Mouse (Mus musculus) embryonic facial prominence, embryonic 12.5 days (tissue): ENCODE data around the gene Ufl1. TPM values are rescaled to one million over a fixed set of nuclear protein-coding genes. Genes with fewer than 3 reads are reported as not detected.
"Not testable (repeated sequence)": the region's sequence is repeated elsewhere in the genome, so short reads cannot be mapped to it uniquely, and the experiment has no call there.

Experiments used
- ATAC-seq: fragments of 200-750 bp; cut with Nextera tagmentation; 2 replicates; pipeline ENCODE4 v1.8.0; 2017; ENCODE audit not compliant: insufficient number of reproducible peaks, insufficient read depth, low FRiP score, low TSS enrichment
- H3K27ac ChIP-seq: fragments of 300-500 bp; sonication (generic); 2 replicates; pipeline ENCODE4 v1.5.1; 2016; ENCODE audit warnings: mild to moderate bottlenecking
- H3K27me3 ChIP-seq: fragments of 300-500 bp; sonication (generic); 2 replicates; pipeline ENCODE4 v1.6.1; 2016; ENCODE audit warnings: mild to moderate bottlenecking, moderate library complexity
- H3K36me3 ChIP-seq: fragments of 300-500 bp; sonication (generic); 2 replicates; pipeline ENCODE4 v1.6.1; 2016; ENCODE audit warnings: mild to moderate bottlenecking
- H3K4me1 ChIP-seq: fragments of 300-500 bp; sonication (generic); 2 replicates; pipeline ENCODE4 v1.6.1; 2016
- H3K4me2 ChIP-seq: fragments of 300-500 bp; sonication (generic); replicated peaks from 2 replicates; pipeline ENCODE4 v1.6.1; 2016; ENCODE audit warnings: mild to moderate bottlenecking, moderate library complexity
- H3K4me3 ChIP-seq: fragments of 300-500 bp; sonication (generic); 2 replicates; pipeline ENCODE4 v1.5.1; 2016; ENCODE audit warnings: mild to moderate bottlenecking
- H3K9ac ChIP-seq: fragments of 300-500 bp; sonication (generic); 2 replicates; pipeline ENCODE4 v1.6.1; 2016; ENCODE audit warnings: mild to moderate bottlenecking, moderate library complexity
- H3K9me3 ChIP-seq: fragments of 300-500 bp; sonication (generic); 2 replicates; pipeline ENCODE4 v1.6.1; 2016; ENCODE audit warnings: mild to moderate bottlenecking, moderate library complexity
- WGBS: fragments of 180-500 bp; shearing (Covaris S2); methylation state at CpG from one replicate; pipeline ENCODE4 v1.1.7; 2016; 5-methylcytosine and 5-hydroxymethylcytosine counted together
- polyA plus RNA-seq: library from polyadenylated mRNA; unstranded; fragments of >200 nt; fragmentation: Nextera tagmentation; extraction: Ambion mirVana; gene quantifications from 2 replicates; pipeline ENCODE4 v1.2.1, GENCODE M21; 2016

Gene Ufl1
- 35.2 and 37.8 TPM in 2 replicates for polyA plus RNA-seq

DNA sequence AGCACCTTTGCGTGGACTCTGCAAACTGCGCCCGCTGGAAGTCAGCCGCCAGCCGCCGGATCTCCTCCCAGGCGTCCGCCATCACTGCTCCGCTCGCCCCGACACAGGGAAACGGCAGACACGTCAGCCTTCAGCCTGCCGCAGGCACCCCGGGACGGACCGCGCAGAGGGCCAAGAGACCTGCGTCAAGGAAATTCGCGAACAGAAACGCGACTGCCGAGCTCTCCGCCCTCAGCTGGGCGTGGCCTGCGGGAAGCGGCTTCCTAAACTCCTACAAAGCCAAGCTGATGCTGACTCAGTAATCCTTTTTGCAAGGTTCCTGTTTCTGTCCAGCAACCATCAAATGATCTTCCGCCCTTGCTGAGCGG lies at the start of gene Ufl1:
Gene Ufl1, minus strand, starts transcription at position 151 of the 368 bp plus-strand sequence.
- Histone ChIP-seq H3K9me3 (no peaks in the 10 kb centered on the region), H3K4me1 (peaks cover 4% of the 10 kb centered on the region; the same call in 1 of the 2 replicates), H3K4me3 (peak within 1 kb of the TSS; percentile 76), H3K27me3 (no peaks in the 10 kb centered on the region), H3K9ac (peak within 1 kb of the TSS; percentile 80), H3K36me3 (peaks cover 18% of the 10 kb centered on the region), H3K27ac (peak within 1 kb of the TSS; percentile 97), H3K4me2 (peak within 1 kb of the TSS; percentile 56)
- 0% methylated on average over 30 of the region's 30 CpGs for WGBS
- peak; percentile 98 for ATAC-seq

GRCm38 (mm10) chr4:25325684-25326220 lies 44.1 kb upstream of the Ufl1 start:
- no peaks in the 10 kb centered on the region for H3K9me3 ChIP-seq
- no peak for ATAC-seq
- no peak overlapping the region for H3K4me2 ChIP-seq
- no peak overlapping the region for H3K9ac ChIP-seq
- no peak overlapping the region for H3K4me3 ChIP-seq
- 92% methylated on average over 3 of the region's 3 CpGs for WGBS
- H3K27me3 ChIP-seq: no peaks in the 10 kb centered on the region
- no peaks in the 10 kb centered on the region for H3K4me1 ChIP-seq
- H3K36me3 ChIP-seq: no peaks in the 10 kb centered on the region
- no peak overlapping the region for H3K27ac ChIP-seq

- H3K9ac ChIP-seq: no peak overlapping the region
- H3K4me3 ChIP-seq: no peak overlapping the region
- ATAC-seq: no peak
- WGBS: 65% methylated on average over 2 of the region's 2 CpGs
- H3K36me3 ChIP-seq: no peaks in the 10 kb centered on the region
- H3K4me2 ChIP-seq: no peak overlapping the region
- H3K4me1 ChIP-seq: no peaks in the 10 kb centered on the region
- no peak overlapping the region for H3K27ac ChIP-seq
- H3K27me3 ChIP-seq: no peaks in the 10 kb centered on the region
- H3K9me3 ChIP-seq: no peaks in the 10 kb centered on the region
Observed at GRCm38 (mm10) chr4:25322631-25323178, 41.1 kb upstream of the Ufl1 start.

GRCm38 (mm10) chr4:25313767-25314166 lies 32.1 kb upstream of the Ufl1 start:
- H3K4me1 ChIP-seq: no peaks in the 10 kb centered on the region
- no peaks in the 10 kb centered on the region for H3K9me3 ChIP-seq
- H3K36me3 ChIP-seq: no peaks in the 10 kb centered on the region
- H3K4me3 ChIP-seq: no peak overlapping the region
- H3K27me3 ChIP-seq: no peaks in the 10 kb centered on the region
- ATAC-seq: no peak
- H3K9ac ChIP-seq: no peak overlapping the region
- no peak overlapping the region for H3K4me2 ChIP-seq
- no peak overlapping the region for H3K27ac ChIP-seq
- 85% methylated on average over 3 of the region's 3 CpGs for WGBS

DNA sequence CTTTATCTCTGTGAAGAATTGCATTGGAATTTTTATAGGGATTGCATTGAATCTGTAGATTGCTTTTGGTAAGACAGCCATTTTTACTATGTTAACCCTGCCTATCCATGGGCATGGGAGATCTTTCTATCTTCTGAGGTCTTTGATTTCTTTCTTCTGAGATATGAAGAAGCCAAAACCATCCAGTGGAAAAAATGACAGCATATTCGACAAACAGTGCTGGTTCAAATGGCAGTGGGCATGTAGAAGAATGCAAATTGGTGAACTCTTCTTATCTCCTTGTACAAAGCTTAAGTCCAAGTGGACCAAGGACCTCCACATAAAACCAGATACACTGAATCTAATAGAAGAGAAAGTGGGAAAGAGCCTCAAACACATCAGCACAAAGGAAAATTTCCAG lies 3.4 kb upstream of the Ufl1 start:
- H3K27me3 ChIP-seq, H3K4me1 ChIP-seq, H3K27ac ChIP-seq, H3K9ac ChIP-seq, H3K4me3 ChIP-seq, H3K4me2 ChIP-seq, H3K36me3 ChIP-seq, H3K9me3 ChIP-seq, ATAC-seq: not testable (repeated sequence)
- 76% methylated on average over 1 of the region's 1 CpGs for WGBS

GRCm38 (mm10) chr4:25280938-25281670 lies 517 bp downstream of the Ufl1 start:
- Histone ChIP-seq H3K9ac (peak overlapping the region; percentile 80), H3K4me3 (peak overlapping the region; percentile 76), H3K9me3 (no peaks in the 10 kb centered on the region), H3K4me2 (peak overlapping the region; percentile 56), H3K27me3 (no peaks in the 10 kb centered on the region), H3K36me3 (peaks cover 19% of the 10 kb centered on the region), H3K27ac (peak overlapping the region; percentile 97), H3K4me1 (peaks cover 4% of the 10 kb centered on the region; the same call in 1 of the 2 replicates)
- under 1% methylated on average over 32 of the region's 32 CpGs for WGBS
- peak; percentile 87 for ATAC-seq

GRCm38 (mm10) chr4:25272861-25273627 lies 8.6 kb downstream of the Ufl1 start:
- no peaks in the 10 kb centered on the region for H3K9me3 ChIP-seq
- no peak overlapping the region for H3K9ac ChIP-seq
- no peaks in the 10 kb centered on the region for H3K4me1 ChIP-seq
- H3K27me3 ChIP-seq: no peaks in the 10 kb centered on the region
- H3K27ac ChIP-seq: no peak overlapping the region
- no peak overlapping the region for H3K4me2 ChIP-seq
- 91% methylated on average over 7 of the region's 7 CpGs for WGBS
- no peak overlapping the region for H3K4me3 ChIP-seq
- peaks cover 63% of the 10 kb centered on the region for H3K36me3 ChIP-seq
- ATAC-seq: no peak

- Histone ChIP-seq H3K27me3 (no peaks in the 10 kb centered on the region), H3K9me3 (no peaks in the 10 kb centered on the region), H3K9ac (no peak overlapping the region), H3K4me1 (no peaks in the 10 kb centered on the region), H3K36me3 (peaks cover 63% of the 10 kb centered on the region), H3K4me3 (no peak overlapping the region), H3K27ac (no peak overlapping the region), H3K4me2 (no peak overlapping the region)
- no peak for ATAC-seq
- 89% methylated on average over 1 of the region's 1 CpGs for WGBS
Observed at GRCm38 (mm10) chr4:25271926-25272325, 9.7 kb downstream of the Ufl1 start.

DNA sequence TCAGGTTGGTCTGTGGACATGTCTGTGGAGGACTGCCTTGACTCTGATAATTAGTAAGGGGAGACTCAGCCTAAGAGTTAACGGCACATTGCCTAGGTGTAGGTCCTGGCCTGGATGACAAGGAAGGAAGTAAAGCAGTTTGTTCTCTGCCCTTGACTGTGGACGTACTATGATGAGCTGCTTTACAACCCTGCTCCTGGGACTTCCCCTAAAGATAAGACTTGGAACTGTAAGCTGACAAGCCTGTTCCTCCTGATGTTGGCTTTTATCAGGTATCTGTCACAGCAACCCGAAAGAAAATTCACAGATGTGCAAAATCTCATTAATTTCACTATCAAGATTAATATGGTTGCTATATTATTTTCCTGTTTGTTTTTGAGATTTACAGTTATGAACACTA lies 14.5 kb downstream of the Ufl1 start:
- no peak overlapping the region for H3K27ac ChIP-seq
- peaks cover 67% of the 10 kb centered on the region for H3K36me3 ChIP-seq
- H3K9me3 ChIP-seq: no peaks in the 10 kb centered on the region
- ATAC-seq: no peak
- 90% methylated on average over 3 of the region's 3 CpGs for WGBS
- H3K4me1 ChIP-seq: no peaks in the 10 kb centered on the region
- no peak overlapping the region for H3K4me3 ChIP-seq
- no peaks in the 10 kb centered on the region for H3K27me3 ChIP-seq
- no peak overlapping the region for H3K9ac ChIP-seq
- H3K4me2 ChIP-seq: no peak overlapping the region

GRCm38 (mm10) chr4:25257822-25258398 lies 23.7 kb downstream of the Ufl1 start:
- WGBS: 91% methylated on average over 7 of the region's 7 CpGs
- Histone ChIP-seq H3K4me1 (no peaks in the 10 kb centered on the region), H3K4me2 (no peak overlapping the region), H3K9me3 (no peaks in the 10 kb centered on the region), H3K36me3 (peaks cover 21% of the 10 kb centered on the region), H3K27me3 (no peaks in the 10 kb centered on the region), H3K27ac (no peak overlapping the region), H3K9ac (no peak overlapping the region), H3K4me3 (no peak overlapping the region)
- ATAC-seq: no peak

GRCm38 (mm10) chr4:25242776-25243175 lies 38.8 kb downstream of the Ufl1 start, which contains the start of gene Fhl5:
Gene Fhl5, minus strand, starts transcription at chr4:25242876.
- H3K4me3 ChIP-seq: no peak within 1 kb of the TSS
- no peak for ATAC-seq
- no peaks in the 10 kb centered on the region for H3K36me3 ChIP-seq
- no peaks in the 10 kb centered on the region for H3K9me3 ChIP-seq
- H3K4me2 ChIP-seq: no peak within 1 kb of the TSS
- no peaks in the 10 kb centered on the region for H3K27me3 ChIP-seq
- no peak within 1 kb of the TSS for H3K27ac ChIP-seq
- no peaks in the 10 kb centered on the region for H3K4me1 ChIP-seq
- WGBS: 84% methylated on average over 3 of the region's 3 CpGs
- H3K9ac ChIP-seq: no peak within 1 kb of the TSS
